Mouse (Mus musculus): Measurements from ENCODE around the gene Pusl1. TPM values are rescaled to one million over a fixed set of nuclear protein-coding genes. Genes with fewer than 3 reads are reported as not detected.

Gene Pusl1
- polyA plus RNA-seq, 1 experiment from 2014 or later: 32.9 TPM

DNA sequence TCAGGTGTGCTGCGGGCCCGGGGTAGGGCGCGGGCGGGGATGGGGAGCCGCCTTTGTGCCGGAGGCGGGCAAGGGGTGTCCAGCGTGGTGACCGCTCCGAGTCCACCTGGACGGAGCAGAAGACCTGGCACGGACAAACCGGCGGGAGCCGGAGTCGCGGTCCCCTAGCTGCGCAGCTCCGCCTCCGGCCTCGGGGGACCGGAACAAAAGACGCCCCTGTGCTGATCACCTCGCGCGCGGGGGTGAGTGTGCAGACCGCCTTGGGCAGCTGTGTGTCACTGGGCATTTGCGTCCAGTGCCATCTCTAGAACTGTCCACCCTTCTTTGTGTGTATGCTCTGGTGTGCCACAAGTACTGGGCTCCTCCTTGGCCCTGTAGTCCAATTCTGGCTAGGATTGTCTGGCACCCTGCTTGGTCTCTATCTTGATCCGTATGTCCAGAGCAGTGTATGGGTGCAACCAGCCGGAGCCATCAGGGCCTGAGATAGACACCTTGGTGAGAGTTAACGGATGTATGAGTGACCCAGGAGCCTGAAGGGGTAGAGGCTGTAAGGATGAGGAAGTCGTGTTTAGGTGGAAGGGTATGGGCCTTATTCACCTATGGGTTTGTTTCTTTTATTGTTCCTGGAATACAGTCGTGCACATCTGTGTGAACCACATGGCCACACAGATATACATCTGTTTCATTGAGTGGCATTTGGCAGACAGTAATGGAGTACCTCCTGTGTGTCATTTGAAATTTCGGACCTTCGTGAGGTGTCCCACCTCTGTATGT is 1.0 kb upstream of the Pusl1 start:
- peak overlapping the region; percentile 93 for H3K9ac ChIP-seq (ENCODE audit: low read depth, low read length)
- peaks cover 7% of the 10 kb centered on the region for H3K36me3 ChIP-seq (ENCODE audit: control insufficient read depth, insufficient read depth, low read length)
- WGBS (ENCODE audit: insufficient replicate concordance): 6% methylated on average over 37 of the region's 37 CpGs
- peaks cover 27% of the 10 kb centered on the region for H3K4me1 ChIP-seq (ENCODE audit: control insufficient read depth, insufficient read depth, low read length)
- peak overlapping the region; percentile 98 for H3K4me2 ChIP-seq
- H3K27ac ChIP-seq (ENCODE audit: low read depth, low read length): peak overlapping the region; percentile 96
- H3K27me3 ChIP-seq (ENCODE audit: control insufficient read depth, insufficient read depth, low read length): no peaks in the 10 kb centered on the region
- H3K4me3 ChIP-seq (ENCODE audit: low read depth, low read length): peak overlapping the region; percentile 85
- H3K9me3 ChIP-seq (replicated peaks; ENCODE audit: control insufficient read depth, low read length): no peaks in the 10 kb centered on the region
- ATAC-seq (replicated peaks; ENCODE audit: insufficient number of reproducible peaks, low FRiP score, low TSS enrichment): peak; percentile 53

DNA sequence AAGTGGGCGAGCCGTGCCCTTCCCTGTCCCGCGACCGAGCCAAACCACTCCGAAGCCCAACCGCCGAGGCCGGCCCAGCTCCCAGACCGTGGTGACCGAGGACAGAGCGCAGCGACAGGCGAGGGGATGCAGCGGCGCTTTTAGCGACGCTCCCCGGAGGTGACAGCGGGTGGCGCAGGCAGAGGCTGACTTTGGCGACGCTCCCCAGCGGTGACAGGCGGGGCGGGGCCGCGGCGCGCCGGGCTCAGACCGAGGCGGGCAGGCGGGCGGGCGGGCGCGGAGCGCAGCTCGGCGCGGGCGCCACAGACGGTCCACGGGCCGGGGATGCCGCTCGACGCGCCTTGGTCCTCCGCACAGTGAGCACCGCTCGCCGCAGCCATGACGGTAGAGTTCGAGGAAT is 436 bp upstream of the Pusl1 start:
- Histone ChIP-seq H3K4me1 (ENCODE audit: control insufficient read depth, insufficient read depth, low read length) (peaks cover 27% of the 10 kb centered on the region), H3K4me2 (peak overlapping the region; percentile 98), H3K27ac (ENCODE audit: low read depth, low read length) (peak overlapping the region; percentile 96), H3K9me3 (replicated peaks; ENCODE audit: control insufficient read depth, low read length) (no peaks in the 10 kb centered on the region), H3K36me3 (ENCODE audit: control insufficient read depth, insufficient read depth, low read length) (peaks cover 12% of the 10 kb centered on the region), H3K9ac (ENCODE audit: low read depth, low read length) (peak overlapping the region; percentile 93), H3K4me3 (ENCODE audit: low read depth, low read length) (peak overlapping the region; percentile 85), H3K27me3 (ENCODE audit: control insufficient read depth, insufficient read depth, low read length) (no peaks in the 10 kb centered on the region)
- ATAC-seq (replicated peaks; ENCODE audit: insufficient number of reproducible peaks, low FRiP score, low TSS enrichment): peak; percentile 94
- WGBS (ENCODE audit: insufficient replicate concordance): under 1% methylated on average over 51 of the region's 56 CpGs

DNA sequence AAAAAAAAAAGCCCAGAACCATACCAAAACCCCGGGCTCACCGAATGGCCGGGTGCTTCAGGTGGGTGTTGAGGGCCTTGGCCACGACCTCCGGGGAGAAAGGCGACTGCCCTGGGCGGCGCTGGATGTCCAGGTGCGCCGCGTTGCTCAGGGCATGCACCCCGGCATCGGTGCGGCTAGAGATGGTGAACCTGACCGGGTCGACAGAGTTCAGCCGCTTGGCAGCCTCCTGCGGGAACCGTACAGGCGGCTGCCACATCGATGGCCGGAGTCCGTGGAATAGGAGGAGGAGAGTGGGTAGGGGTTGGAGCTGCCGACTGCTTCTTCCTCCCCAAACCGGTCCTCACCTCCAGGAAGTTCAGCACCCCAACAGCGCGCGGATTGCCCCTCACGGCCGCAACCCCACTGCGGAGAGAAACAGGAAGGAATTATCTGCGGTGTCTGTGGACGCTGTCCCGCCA is 540 bp downstream of the Pusl1 start:
- Histone ChIP-seq H3K9ac (ENCODE audit: low read depth, low read length) (peak overlapping the region; percentile 93), H3K4me1 (ENCODE audit: control insufficient read depth, insufficient read depth, low read length) (peaks cover 27% of the 10 kb centered on the region), H3K27me3 (ENCODE audit: control insufficient read depth, insufficient read depth, low read length) (no peaks in the 10 kb centered on the region), H3K9me3 (replicated peaks; ENCODE audit: control insufficient read depth, low read length) (no peaks in the 10 kb centered on the region), H3K4me3 (ENCODE audit: low read depth, low read length) (peak overlapping the region; percentile 85), H3K36me3 (ENCODE audit: control insufficient read depth, insufficient read depth, low read length) (peaks cover 20% of the 10 kb centered on the region), H3K27ac (ENCODE audit: low read depth, low read length) (no peak overlapping the region), H3K4me2 (peak overlapping the region; percentile 98)
- WGBS (ENCODE audit: insufficient replicate concordance): under 1% methylated on average over 34 of the region's 34 CpGs
- ATAC-seq (replicated peaks; ENCODE audit: insufficient number of reproducible peaks, low FRiP score, low TSS enrichment): no peak

DNA sequence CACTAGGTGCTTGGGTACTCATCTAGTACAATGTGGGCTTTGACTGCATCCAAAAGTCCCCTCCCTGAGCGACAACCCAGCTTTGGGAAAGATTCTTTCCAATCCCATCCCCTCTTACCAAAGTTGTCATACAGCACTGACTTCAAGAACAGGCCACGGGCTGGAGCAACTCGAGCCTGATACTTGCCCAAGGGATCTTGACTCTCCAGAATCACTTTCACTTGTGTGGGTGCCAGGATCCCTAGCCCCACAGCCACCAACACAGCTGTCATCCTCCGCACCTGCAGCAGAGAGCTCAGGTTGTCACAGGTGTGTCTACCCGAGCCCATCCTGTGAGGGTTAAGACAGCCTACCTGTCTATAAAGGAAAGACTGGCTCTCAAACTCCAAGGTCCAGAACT is 2.3 kb downstream of the Pusl1 start:
- no peak overlapping the region for H3K4me3 ChIP-seq (ENCODE audit: low read depth, low read length)
- WGBS (ENCODE audit: insufficient replicate concordance): 77% methylated on average over 5 of the region's 5 CpGs
- no peaks in the 10 kb centered on the region for H3K9me3 ChIP-seq (replicated peaks; ENCODE audit: control insufficient read depth, low read length)
- peaks cover 19% of the 10 kb centered on the region for H3K4me1 ChIP-seq (ENCODE audit: control insufficient read depth, insufficient read depth, low read length)
- no peak overlapping the region for H3K9ac ChIP-seq (ENCODE audit: low read depth, low read length)
- H3K36me3 ChIP-seq (ENCODE audit: control insufficient read depth, insufficient read depth, low read length): peaks cover 29% of the 10 kb centered on the region
- H3K4me2 ChIP-seq: no peak overlapping the region
- H3K27ac ChIP-seq (ENCODE audit: low read depth, low read length): no peak overlapping the region
- no peak for ATAC-seq (replicated peaks; ENCODE audit: insufficient number of reproducible peaks, low FRiP score, low TSS enrichment)
- no peaks in the 10 kb centered on the region for H3K27me3 ChIP-seq (ENCODE audit: control insufficient read depth, insufficient read depth, low read length)

DNA sequence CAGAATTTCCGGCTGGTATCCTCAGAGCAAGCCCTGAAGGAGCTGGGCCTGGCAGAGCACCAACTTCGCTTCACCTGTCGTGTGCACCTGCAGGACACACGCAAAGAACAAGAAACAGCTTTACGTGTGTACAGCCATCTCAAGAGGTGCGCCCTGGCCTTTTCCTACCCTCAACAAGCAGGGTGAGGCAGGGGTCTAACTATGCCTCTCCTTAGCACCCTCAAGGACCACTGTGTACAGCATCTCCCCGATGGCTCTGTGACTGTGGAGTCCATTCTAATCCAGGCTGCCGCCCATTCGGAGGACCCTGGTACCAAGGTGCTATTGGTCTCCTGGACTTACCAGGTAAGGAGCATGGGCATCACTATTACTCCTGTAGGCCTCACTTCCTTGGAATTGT is 3.4 kb downstream of the Pusl1 start:
- Histone ChIP-seq H3K27ac (ENCODE audit: low read depth, low read length) (no peak overlapping the region), H3K36me3 (ENCODE audit: control insufficient read depth, insufficient read depth, low read length) (peaks cover 29% of the 10 kb centered on the region), H3K9me3 (replicated peaks; ENCODE audit: control insufficient read depth, low read length) (no peaks in the 10 kb centered on the region), H3K27me3 (ENCODE audit: control insufficient read depth, insufficient read depth, low read length) (no peaks in the 10 kb centered on the region), H3K4me2 (no peak overlapping the region), H3K4me3 (ENCODE audit: low read depth, low read length) (no peak overlapping the region), H3K4me1 (ENCODE audit: control insufficient read depth, insufficient read depth, low read length) (peaks cover 13% of the 10 kb centered on the region), H3K9ac (ENCODE audit: low read depth, low read length) (no peak overlapping the region)
- WGBS (ENCODE audit: insufficient replicate concordance): 96% methylated on average over 9 of the region's 9 CpGs
- ATAC-seq (replicated peaks; ENCODE audit: insufficient number of reproducible peaks, low FRiP score, low TSS enrichment): no peak

DNA sequence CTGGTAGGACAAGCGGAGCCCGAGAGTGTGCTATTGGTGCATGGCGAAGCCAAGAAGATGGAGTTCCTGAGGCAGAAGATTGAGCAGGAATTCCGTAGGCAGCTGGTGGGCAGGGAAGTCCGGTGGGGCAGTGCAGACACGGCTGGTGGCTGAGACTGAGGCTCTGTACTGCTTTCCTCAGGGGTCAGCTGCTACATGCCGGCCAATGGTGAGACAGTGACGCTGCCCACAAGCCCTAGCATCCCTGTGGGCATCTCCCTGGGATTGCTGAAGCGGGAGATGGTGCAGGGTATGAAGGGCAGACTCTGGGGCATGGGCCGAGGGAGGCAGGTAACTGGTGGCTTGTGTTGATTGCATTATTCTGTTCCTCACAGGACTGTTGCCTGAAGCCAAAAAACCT is 3.9 kb downstream of the Pusl1 start:
- Histone ChIP-seq H3K4me3 (ENCODE audit: low read depth, low read length) (no peak overlapping the region), H3K27ac (ENCODE audit: low read depth, low read length) (no peak overlapping the region), H3K27me3 (ENCODE audit: control insufficient read depth, insufficient read depth, low read length) (no peaks in the 10 kb centered on the region), H3K36me3 (ENCODE audit: control insufficient read depth, insufficient read depth, low read length) (peaks cover 29% of the 10 kb centered on the region), H3K4me1 (ENCODE audit: control insufficient read depth, insufficient read depth, low read length) (peaks cover 8% of the 10 kb centered on the region), H3K4me2 (no peak overlapping the region), H3K9me3 (replicated peaks; ENCODE audit: control insufficient read depth, low read length) (no peaks in the 10 kb centered on the region), H3K9ac (ENCODE audit: low read depth, low read length) (no peak overlapping the region)
- 89% methylated on average over 10 of the region's 10 CpGs for WGBS (ENCODE audit: insufficient replicate concordance)
- no peak for ATAC-seq (replicated peaks; ENCODE audit: insufficient number of reproducible peaks, low FRiP score, low TSS enrichment)

DNA sequence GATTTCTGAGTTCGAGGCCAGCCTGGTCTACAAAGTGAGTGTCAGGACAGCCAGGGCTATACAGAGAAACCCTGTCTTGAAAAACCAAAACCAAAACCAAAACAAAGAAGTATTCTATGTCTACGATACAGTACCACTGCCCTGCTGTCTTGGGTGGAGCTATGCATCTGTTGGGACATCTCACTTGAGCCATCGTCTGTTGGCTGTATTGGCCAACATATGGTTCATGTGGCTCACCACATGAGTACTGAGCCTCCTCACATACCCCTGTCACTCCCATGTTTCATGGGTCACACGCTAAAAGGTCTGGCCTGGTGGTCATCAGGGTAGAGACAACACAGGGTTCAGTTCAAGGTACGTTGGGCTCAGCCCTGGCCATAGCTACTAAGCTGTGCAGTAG is 5.3 kb downstream of the Pusl1 start:
- Histone ChIP-seq H3K4me3 (ENCODE audit: low read depth, low read length) (no peak overlapping the region), H3K4me2 (no peak overlapping the region), H3K27me3 (ENCODE audit: control insufficient read depth, insufficient read depth, low read length) (no peaks in the 10 kb centered on the region), H3K27ac (ENCODE audit: low read depth, low read length) (no peak overlapping the region), H3K4me1 (ENCODE audit: control insufficient read depth, insufficient read depth, low read length) (peaks cover 6% of the 10 kb centered on the region), H3K36me3 (ENCODE audit: control insufficient read depth, insufficient read depth, low read length) (peaks cover 29% of the 10 kb centered on the region), H3K9ac (ENCODE audit: low read depth, low read length) (no peak overlapping the region), H3K9me3 (replicated peaks; ENCODE audit: control insufficient read depth, low read length) (no peaks in the 10 kb centered on the region)
- 93% methylated on average over 5 of the region's 5 CpGs for WGBS (ENCODE audit: insufficient replicate concordance)
- no peak for ATAC-seq (replicated peaks; ENCODE audit: insufficient number of reproducible peaks, low FRiP score, low TSS enrichment)

DNA sequence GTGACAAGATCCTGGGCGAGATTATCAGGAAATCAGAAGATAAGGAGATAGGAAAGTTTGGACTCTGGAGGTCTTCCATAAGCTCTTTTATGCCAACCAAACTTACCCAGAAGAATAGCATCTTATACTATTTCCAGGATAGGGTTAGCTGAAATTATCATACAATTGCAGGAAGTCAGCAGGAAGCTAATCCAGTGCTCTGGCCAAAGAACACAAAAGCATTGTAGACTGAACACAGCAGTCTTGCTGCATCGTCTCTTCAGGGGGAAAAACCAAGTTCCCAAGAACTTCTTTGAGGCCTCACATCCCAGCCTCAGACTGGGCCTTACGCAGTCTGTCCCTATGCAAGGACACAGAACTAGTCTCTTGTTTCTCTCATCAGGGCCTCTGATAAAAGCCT is 8.0 kb downstream of the Pusl1 start:
- H3K36me3 ChIP-seq (ENCODE audit: control insufficient read depth, insufficient read depth, low read length): peaks cover 29% of the 10 kb centered on the region
- no peaks in the 10 kb centered on the region for H3K9me3 ChIP-seq (replicated peaks; ENCODE audit: control insufficient read depth, low read length)
- H3K4me1 ChIP-seq (ENCODE audit: control insufficient read depth, insufficient read depth, low read length): no peaks in the 10 kb centered on the region
- WGBS (ENCODE audit: insufficient replicate concordance): 55% methylated on average over 3 of the region's 3 CpGs
- H3K9ac ChIP-seq (ENCODE audit: low read depth, low read length): no peak overlapping the region
- H3K4me2 ChIP-seq: no peak overlapping the region
- no peak overlapping the region for H3K4me3 ChIP-seq (ENCODE audit: low read depth, low read length)
- ATAC-seq (replicated peaks; ENCODE audit: insufficient number of reproducible peaks, low FRiP score, low TSS enrichment): 0 out of 2 replicates have a peak, but pooled peaks have one; percentile 39
- no peaks in the 10 kb centered on the region for H3K27me3 ChIP-seq (ENCODE audit: control insufficient read depth, insufficient read depth, low read length)
- H3K27ac ChIP-seq (ENCODE audit: low read depth, low read length): peak overlapping the region; percentile 89

DNA sequence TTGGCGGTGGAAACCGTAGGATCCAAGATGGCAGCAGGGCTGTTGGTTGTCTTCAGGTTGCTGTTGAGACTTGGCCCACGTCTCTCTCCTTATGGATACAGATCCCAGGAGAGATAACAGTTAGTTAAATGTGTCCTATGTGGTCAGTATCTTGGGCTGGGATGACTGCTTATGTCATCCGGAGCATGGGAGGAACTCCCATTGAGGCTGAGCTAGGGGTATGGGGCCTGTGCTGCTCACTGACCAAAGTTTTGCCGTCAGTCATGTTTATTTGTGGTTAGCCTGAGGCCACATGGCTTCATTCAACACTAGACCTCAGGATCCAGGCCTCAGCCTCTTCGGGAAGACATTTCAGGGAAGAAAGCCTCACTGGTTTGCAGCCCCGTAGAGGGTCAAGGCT is 20.2 kb downstream of the Pusl1 start:
- H3K9me3 ChIP-seq (replicated peaks; ENCODE audit: control insufficient read depth, low read length): no peaks in the 10 kb centered on the region
- H3K27ac ChIP-seq (ENCODE audit: low read depth, low read length): no peak overlapping the region
- WGBS (ENCODE audit: insufficient replicate concordance): 91% methylated on average over 7 of the region's 7 CpGs
- no peak overlapping the region for H3K4me2 ChIP-seq
- H3K27me3 ChIP-seq (ENCODE audit: control insufficient read depth, insufficient read depth, low read length): no peaks in the 10 kb centered on the region
- no peak overlapping the region for H3K9ac ChIP-seq (ENCODE audit: low read depth, low read length)
- peaks cover 25% of the 10 kb centered on the region for H3K36me3 ChIP-seq (ENCODE audit: control insufficient read depth, insufficient read depth, low read length)
- no peak overlapping the region for H3K4me3 ChIP-seq (ENCODE audit: low read depth, low read length)
- 0 out of 2 replicates have a peak, but pooled peaks cover 3% of the 10 kb centered on the region for H3K4me1 ChIP-seq (ENCODE audit: control insufficient read depth, insufficient read depth, low read length)
- ATAC-seq (replicated peaks; ENCODE audit: insufficient number of reproducible peaks, low FRiP score, low TSS enrichment): no peak

Data from heart, embryonic 11.5 days (tissue).